Mouse (Mus musculus) midbrain, embryonic 10.5 days (tissue): ENCODE results near the gene Sec14l1. TPM values are rescaled to one million over a fixed set of nuclear protein-coding genes. Genes with fewer than 3 reads are reported as not detected.

Source experiments
- DNase-seq: peaks from one replicate; pipeline ENCODE4 v3.0.0-alpha.2; 2017; ENCODE audit warnings: low spot score
- H3K27ac ChIP-seq: fragments of 300-500 bp; sonication (generic); replicated peaks from 2 replicates; pipeline ENCODE4 v1.5.1; 2016; ENCODE audit warnings: mild to moderate bottlenecking
- H3K27me3 ChIP-seq: fragments of 300-500 bp; sonication (generic); 2 replicates; pipeline ENCODE4 v1.6.1; 2016; ENCODE audit warnings: low read depth, mild to moderate bottlenecking; ENCODE audit not compliant: poor library complexity, severe bottlenecking
- H3K36me3 ChIP-seq: fragments of 300-500 bp; sonication (generic); 2 replicates; pipeline ENCODE4 v1.6.1; 2016; ENCODE audit warnings: mild to moderate bottlenecking, moderate library complexity
- H3K4me1 ChIP-seq: fragments of 300-500 bp; sonication (generic); 2 replicates; pipeline ENCODE4 v1.6.1; 2016
- H3K4me3 ChIP-seq: fragments of 300-500 bp; sonication (generic); 2 replicates; pipeline ENCODE4 v1.5.1; 2016; ENCODE audit warnings: mild to moderate bottlenecking, moderate library complexity
- H3K9me3 ChIP-seq: fragments of 300-500 bp; sonication (generic); replicated peaks from 2 replicates; pipeline ENCODE4 v1.6.1; 2016; ENCODE audit warnings: mild to moderate bottlenecking
- WGBS: fragments of 180-500 bp; shearing (Covaris S2); methylation state at CpG from one replicate; pipeline ENCODE4 v1.1.7; 2016; 5-methylcytosine and 5-hydroxymethylcytosine counted together
- polyA plus RNA-seq: library from polyadenylated mRNA; unstranded; fragments of >200 nt; fragmentation: Nextera tagmentation; extraction: Ambion mirVana; gene quantifications from 2 replicates; pipeline ENCODE4 v1.2.1, GENCODE M21; 2016

Gene Sec14l1
- polyA plus RNA-seq, 1 experiment from 2014 or later: 49.9 TPM

DNA sequence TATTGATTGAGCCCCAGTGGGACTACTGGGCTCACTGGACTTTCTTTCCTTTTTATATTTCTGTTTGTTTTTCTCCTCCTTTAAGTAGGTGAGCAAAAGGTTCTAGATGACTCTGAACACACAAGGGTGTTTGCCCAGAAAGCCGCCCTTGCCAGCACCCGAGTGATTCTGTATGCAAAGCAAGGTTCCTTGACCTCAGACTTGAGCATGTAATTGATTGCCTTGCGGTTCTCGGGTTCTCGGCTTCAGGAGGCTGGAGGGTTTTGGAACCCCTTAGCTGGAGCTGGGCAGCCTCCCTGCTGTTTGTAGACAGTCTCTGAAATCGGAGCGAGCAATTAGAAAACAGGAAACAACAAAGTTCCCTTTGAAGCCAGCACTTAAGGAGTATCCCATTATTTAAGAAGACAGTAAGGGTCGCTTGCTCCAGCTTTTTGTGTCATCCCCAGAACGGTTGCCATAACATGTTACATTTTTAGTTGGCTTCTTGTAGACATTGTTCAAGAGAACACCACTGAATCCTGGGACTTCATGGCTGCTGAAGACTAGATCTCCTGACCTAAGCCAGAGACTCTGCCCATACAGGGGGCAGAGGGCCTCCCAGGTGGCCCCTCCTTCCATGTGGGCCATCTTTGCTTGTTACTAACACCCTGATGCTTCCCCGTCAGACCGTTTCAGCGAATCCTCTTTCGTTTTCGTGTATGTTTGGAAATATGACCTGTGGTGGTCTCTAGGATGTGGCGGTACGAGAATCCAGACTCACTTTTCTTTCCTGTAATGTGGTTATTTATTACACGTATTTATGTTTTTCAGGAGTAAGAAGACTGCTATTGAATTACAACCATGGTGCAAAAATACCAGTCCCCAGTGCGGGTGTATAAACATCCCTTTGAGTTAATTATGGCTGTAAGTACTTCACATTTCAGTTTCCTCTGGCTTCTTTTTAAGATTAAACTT lies 1.7 kb downstream of the Sec14l1 start:
- Histone ChIP-seq H3K27ac (0 out of 2 replicates have a peak overlapping the region, but pooled peaks have one; percentile 17), H3K4me1 (peaks cover 69% of the 10 kb centered on the region), H3K36me3 (peaks cover 11% of the 10 kb centered on the region), H3K27me3 (no peaks in the 10 kb centered on the region), H3K9me3 (peaks cover 4% of the 10 kb centered on the region; the same call in 1 of the 2 replicates), H3K4me3 (peak overlapping the region; percentile 68)
- 65% methylated on average over 18 of the region's 18 CpGs for WGBS
- DNase-seq: no peak

GRCm38 (mm10) chr11:117117321-117117720 lies 2.4 kb downstream of the Sec14l1 start:
- Histone ChIP-seq H3K27me3 (no peaks in the 10 kb centered on the region), H3K9me3 (peaks cover 4% of the 10 kb centered on the region; the same call in 1 of the 2 replicates), H3K4me1 (peaks cover 71% of the 10 kb centered on the region), H3K27ac (no peak overlapping the region), H3K4me3 (no peak overlapping the region), H3K36me3 (peaks cover 11% of the 10 kb centered on the region)
- no peak for DNase-seq
- 83% methylated on average over 18 of the region's 18 CpGs for WGBS

DNA sequence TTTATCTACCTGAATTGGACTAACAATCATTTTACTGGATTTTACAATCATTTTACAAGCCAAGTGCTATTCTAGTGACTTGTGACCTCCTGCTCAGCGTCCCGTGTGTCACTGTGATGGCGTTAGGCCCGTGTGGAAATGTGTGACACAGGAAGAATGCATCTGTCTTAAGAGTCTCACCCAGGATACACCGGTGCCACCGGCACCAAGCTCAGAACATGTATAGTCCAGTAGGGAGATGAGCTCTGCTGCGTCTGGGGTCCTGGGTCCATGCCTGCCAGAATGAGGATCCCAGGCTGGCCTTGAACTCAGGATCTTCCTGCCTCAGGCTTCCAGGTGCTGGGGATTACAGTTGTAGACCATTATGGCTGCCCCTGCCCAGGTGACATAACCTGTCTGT lies 2.8 kb downstream of the Sec14l1 start:
- 95% methylated on average over 7 of the region's 7 CpGs for WGBS
- Histone ChIP-seq H3K4me3 (0 out of 2 replicates have a peak overlapping the region, but pooled peaks have one; percentile 16), H3K27ac (no peak overlapping the region), H3K9me3 (peaks cover 4% of the 10 kb centered on the region; the same call in 1 of the 2 replicates), H3K4me1 (peaks cover 73% of the 10 kb centered on the region), H3K36me3 (peaks cover 11% of the 10 kb centered on the region), H3K27me3 (no peaks in the 10 kb centered on the region)
- DNase-seq: no peak

DNA sequence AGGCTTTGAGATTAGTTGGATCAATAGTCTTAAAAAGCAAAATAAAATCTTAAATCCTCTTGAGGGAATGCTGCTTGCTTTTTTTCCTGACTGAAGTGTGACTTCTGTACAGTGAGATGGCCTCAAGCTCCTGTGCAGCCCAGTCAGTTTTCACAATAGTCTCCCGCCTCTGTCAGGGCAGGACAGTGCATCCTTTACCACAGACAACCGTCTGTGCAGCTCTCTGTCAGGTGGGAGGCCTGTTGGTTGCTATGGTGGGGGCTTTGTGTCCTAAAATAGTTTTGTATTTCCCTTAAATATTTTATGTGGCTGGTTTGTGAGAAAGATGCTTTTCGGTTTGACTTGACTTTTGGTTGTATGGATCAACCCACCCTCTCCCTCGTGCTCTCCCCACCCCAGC lies 3.3 kb downstream of the Sec14l1 start:
- Histone ChIP-seq H3K27me3 (no peaks in the 10 kb centered on the region), H3K9me3 (peaks cover 4% of the 10 kb centered on the region; the same call in 1 of the 2 replicates), H3K27ac (peak overlapping the region; percentile 24), H3K4me3 (0 out of 2 replicates have a peak overlapping the region, but pooled peaks have one; percentile 16), H3K4me1 (peaks cover 77% of the 10 kb centered on the region), H3K36me3 (peaks cover 11% of the 10 kb centered on the region)
- no peak for DNase-seq
- 70% methylated on average over 4 of the region's 4 CpGs for WGBS

GRCm38 (mm10) chr11:117118721-117119321 lies 3.9 kb downstream of the Sec14l1 start:
- Histone ChIP-seq H3K9me3 (no peaks in the 10 kb centered on the region), H3K4me1 (peaks cover 81% of the 10 kb centered on the region), H3K4me3 (no peak overlapping the region), H3K27me3 (no peaks in the 10 kb centered on the region), H3K27ac (peak overlapping the region; percentile 47), H3K36me3 (peaks cover 11% of the 10 kb centered on the region)
- no peak for DNase-seq
- 46% methylated on average over 10 of the region's 11 CpGs for WGBS

GRCm38 (mm10) chr11:117119723-117120122 lies 4.8 kb downstream of the Sec14l1 start:
- Histone ChIP-seq H3K4me3 (no peak overlapping the region), H3K27ac (no peak overlapping the region), H3K27me3 (no peaks in the 10 kb centered on the region), H3K9me3 (no peaks in the 10 kb centered on the region), H3K36me3 (peaks cover 11% of the 10 kb centered on the region), H3K4me1 (peaks cover 79% of the 10 kb centered on the region)
- no peak for DNase-seq
- WGBS: 49% methylated on average over 5 of the region's 5 CpGs

- no peaks in the 10 kb centered on the region for H3K9me3 ChIP-seq
- H3K4me1 ChIP-seq: peaks cover 79% of the 10 kb centered on the region
- peak overlapping the region; percentile 64 for H3K27ac ChIP-seq
- 58% methylated on average over 20 of the region's 20 CpGs for WGBS
- H3K36me3 ChIP-seq: peaks cover 14% of the 10 kb centered on the region
- H3K4me3 ChIP-seq: peak overlapping the region; percentile 1; the same call in 1 of the 2 replicates
- DNase-seq: no peak
- H3K27me3 ChIP-seq: no peaks in the 10 kb centered on the region
These were observed 5.6 kb downstream of the Sec14l1 start for GRCm38 (mm10) chr11:117120285-117121163.

- H3K4me1 ChIP-seq: peaks cover 73% of the 10 kb centered on the region
- 55% methylated on average over 11 of the region's 11 CpGs for WGBS
- no peaks in the 10 kb centered on the region for H3K9me3 ChIP-seq
- DNase-seq: no peak
- H3K4me3 ChIP-seq: no peak overlapping the region
- H3K27ac ChIP-seq: peak overlapping the region; percentile 64
- H3K27me3 ChIP-seq: no peaks in the 10 kb centered on the region
- peaks cover 15% of the 10 kb centered on the region for H3K36me3 ChIP-seq
These were observed 6.2 kb downstream of the Sec14l1 start for GRCm38 (mm10) chr11:117121164-117121535.

DNA sequence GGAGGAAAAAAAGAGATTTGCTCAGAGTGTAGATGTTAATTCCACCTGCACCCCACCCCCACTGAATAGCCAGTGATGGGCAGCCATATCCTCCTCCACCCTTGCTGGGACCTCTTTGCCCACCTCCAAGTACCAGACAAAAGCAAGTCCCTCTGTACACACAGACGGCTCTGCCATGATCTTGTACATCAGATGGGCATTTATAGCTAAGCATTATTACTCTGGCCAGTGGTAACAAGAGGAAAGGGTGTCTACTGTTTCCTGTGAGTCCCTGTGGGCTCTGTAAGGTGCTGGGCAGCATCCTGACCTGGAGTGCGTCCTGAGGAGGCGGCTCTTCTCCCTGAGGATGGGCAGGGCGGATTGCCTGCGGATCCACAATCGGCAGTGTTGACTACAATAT lies 7.0 kb downstream of the Sec14l1 start:
- Histone ChIP-seq H3K4me1 (peaks cover 65% of the 10 kb centered on the region), H3K4me3 (no peak overlapping the region), H3K27me3 (no peaks in the 10 kb centered on the region), H3K36me3 (peaks cover 14% of the 10 kb centered on the region), H3K9me3 (no peaks in the 10 kb centered on the region), H3K27ac (0 out of 2 replicates have a peak overlapping the region, but pooled peaks have one; percentile 64)
- no peak for DNase-seq
- 93% methylated on average over 6 of the region's 6 CpGs for WGBS

DNA sequence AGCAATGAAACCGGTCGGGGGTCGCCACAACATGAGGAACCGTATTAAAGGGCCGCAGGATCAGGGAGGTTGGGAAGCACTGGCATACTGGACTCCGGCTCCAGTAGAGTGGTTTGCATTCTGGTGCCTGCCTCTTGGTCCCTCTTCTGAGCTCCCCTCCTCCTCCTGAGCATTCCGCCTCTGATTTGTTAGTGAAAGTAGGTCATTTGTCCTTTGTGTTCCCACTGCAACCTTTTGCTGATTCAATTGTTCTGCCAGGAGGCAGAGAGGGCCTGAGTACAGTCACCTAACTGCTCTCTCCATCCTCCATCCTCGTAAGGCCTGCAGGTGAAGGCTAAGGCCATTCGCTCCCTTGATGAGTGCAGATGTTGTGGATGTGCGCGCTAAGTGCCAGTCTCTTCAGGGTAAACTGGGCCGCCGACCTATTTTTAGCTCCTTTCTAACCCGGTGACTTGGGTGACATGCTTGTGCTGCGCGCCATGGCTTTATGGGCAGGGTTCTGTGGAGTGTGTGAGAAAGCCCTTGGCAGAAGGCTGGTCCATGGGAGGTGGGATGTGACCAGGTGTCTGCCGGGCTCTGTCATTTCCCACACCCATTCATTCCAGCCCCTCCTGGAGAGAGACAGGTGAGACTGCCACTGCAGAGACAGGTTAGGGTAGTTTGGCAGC lies 8.6 kb downstream of the Sec14l1 start:
- no peak for DNase-seq
- Histone ChIP-seq H3K36me3 (0 out of 2 replicates have a peak, but pooled peaks cover 8% of the 10 kb centered on the region), H3K9me3 (no peaks in the 10 kb centered on the region), H3K4me3 (no peak overlapping the region), H3K27ac (no peak overlapping the region), H3K4me1 (peaks cover 67% of the 10 kb centered on the region), H3K27me3 (no peaks in the 10 kb centered on the region)
- WGBS: 88% methylated on average over 17 of the region's 17 CpGs

DNA sequence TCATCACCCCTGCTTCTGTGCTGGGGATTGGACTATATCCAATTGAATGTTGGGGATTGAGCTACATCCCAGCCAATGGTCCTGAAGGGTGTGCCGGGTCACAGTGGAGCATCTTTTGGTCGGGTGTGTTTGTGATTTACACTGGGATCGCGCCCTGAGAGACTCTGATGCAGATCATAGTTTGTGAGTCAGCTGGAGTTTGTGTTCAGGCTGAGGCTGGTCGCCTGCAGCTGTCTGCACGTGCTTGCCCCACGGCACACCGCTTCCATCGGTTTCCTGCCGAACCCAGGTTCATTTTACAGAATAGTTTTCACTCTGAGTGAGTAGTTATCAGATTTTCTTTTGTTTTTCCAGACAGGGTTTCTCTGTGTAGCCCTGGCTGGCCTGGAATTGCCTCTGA lies 9.6 kb downstream of the Sec14l1 start:
- Histone ChIP-seq H3K36me3 (0 out of 2 replicates have a peak, but pooled peaks cover 8% of the 10 kb centered on the region), H3K27me3 (no peaks in the 10 kb centered on the region), H3K27ac (no peak overlapping the region), H3K4me1 (peaks cover 66% of the 10 kb centered on the region), H3K9me3 (no peaks in the 10 kb centered on the region), H3K4me3 (no peak overlapping the region)
- 81% methylated on average over 10 of the region's 10 CpGs for WGBS
- no peak for DNase-seq
